Mouse (Mus musculus): ENCODE results near the gene Sox8.

DNA sequence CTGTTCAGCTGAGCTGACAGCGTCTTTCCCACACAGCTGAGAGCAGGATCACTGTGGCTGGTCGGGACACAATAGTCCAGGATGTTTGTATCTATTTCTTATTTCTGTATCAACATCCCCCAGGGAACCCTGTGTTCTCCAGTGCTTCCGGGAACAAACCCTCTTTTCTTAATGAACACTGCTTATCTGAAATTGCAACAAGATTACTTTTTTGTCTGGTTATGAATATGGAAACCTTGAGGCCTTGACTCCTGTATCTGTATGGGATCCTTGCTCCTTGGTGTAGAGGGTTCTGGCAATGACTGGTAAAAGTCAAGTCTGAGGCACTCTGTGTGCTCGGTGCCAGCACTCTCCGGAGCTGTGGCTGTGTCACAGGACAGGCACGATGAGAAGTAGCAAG is 19.6 kb upstream of the Sox8 start:
- no peak for TF ChIP-seq USF1 (IDR thresholded peaks at IDR 0.05; ENCODE audit: low read depth, low read length)
- no peak for TF ChIP-seq CTCF (conservative IDR thresholded peaks at IDR 0.05 in 1 of 2, IDR thresholded peaks at IDR 0.05 in 1 of 2; ENCODE audit: low read depth in 2 of 2, low read length in 2 of 2)
- TF ChIP-seq RAD21 (IDR thresholded peaks at IDR 0.05; ENCODE audit: low read depth, low read length): no peak
- TF ChIP-seq ELF1 (IDR thresholded peaks at IDR 0.05; ENCODE audit: low read depth, low read length): no peak
- TF ChIP-seq TCF12 (IDR thresholded peaks at IDR 0.05; ENCODE audit: low read depth, low read length): no peak
- no peak for TF ChIP-seq POLR2A (IDR thresholded peaks at IDR 0.05; ENCODE audit: low read depth, low read length)
